Mouse (Mus musculus) thymus, postnatal 4 days (tissue): ENCODE results near the gene Dohh.

Experiments used
- DNase-seq: peaks from one replicate; pipeline ENCODE4 v3.0.0; 2021

The Dohh gene

DNA sequence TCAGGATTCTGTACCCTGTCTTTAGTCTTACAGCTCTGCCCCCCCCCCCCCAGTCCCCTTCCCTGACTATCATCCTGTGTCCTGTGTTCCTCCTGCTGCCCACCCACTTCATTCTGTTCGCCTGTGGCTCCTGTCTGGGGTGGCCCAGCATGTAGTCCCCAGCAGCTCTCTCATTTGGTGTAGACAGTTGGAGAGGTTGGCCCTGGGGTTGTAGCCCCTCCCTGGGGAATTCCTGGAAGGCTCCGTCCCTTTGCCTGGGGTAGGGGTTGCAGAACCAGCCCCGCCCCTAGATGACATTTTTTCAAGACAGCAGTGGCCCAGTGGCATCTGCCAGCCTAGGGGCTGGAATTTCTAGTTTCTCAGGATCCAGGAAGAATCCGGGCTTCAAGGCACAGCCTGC is 26.0 kb upstream of the Dohh start:
- DNase-seq, result no peak

- DNase-seq, result no peak
Measured at GRCm38 (mm10) chr10:81358841-81359240, 25.4 kb upstream of the Dohh start.

GRCm38 (mm10) chr10:81360721-81361120 is 23.5 kb upstream of the Dohh start:
- no peak for DNase-seq

DNA sequence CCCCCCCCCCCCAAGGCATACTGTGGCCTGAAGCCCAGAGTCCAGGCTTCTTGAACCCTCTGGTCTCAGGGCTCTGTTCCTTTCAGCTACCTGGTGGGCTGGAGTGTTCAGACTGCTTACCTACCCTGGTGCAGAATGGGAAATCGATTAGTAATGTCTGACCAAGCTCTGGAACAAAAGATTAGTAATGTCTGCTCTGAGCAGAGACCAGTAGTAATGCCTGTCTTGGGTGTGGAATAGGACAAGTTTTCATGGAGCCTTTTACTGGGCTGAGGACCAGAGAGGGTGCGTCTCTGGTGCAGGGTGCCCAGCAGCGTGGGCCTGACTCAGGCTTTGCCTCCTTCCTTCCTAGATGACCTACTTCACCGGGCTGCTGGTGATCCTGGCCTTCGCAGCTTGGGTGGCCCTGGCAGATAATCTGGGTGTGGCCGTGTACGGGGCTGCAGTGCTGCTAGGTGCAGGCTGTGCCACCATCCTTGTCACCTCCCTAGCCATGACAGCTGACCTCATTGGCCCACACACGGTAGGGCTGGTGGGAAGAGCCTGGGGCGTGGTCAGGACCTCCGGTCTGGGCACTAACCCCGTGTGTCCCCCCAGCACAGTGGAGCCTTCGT is 21.8 kb upstream of the Dohh start:
- DNase-seq, result no peak

GRCm38 (mm10) chr10:81363436-81364346 is 20.5 kb upstream of the Dohh start:
- no peak for DNase-seq

DNA sequence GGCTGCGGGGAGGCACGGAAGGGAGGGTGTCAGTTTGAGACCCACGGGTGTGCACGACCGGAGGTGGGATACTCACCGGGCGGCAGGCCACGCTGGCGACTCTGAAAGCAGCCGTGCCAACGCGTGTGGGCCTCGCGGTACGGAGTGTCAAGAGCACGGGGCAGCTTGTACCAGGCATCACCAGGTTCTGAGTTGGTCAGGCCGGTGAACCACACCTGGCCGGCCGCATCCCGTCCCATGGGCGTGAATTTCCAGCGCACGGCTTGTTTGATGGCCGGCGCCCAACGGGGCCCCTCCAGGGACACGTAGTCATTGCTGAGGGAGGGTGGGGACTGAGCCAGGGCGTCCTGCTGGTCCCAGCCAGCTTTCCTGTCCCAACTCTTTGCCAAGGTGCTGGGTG is 19.6 kb upstream of the Dohh start:
- no peak for DNase-seq

DNA sequence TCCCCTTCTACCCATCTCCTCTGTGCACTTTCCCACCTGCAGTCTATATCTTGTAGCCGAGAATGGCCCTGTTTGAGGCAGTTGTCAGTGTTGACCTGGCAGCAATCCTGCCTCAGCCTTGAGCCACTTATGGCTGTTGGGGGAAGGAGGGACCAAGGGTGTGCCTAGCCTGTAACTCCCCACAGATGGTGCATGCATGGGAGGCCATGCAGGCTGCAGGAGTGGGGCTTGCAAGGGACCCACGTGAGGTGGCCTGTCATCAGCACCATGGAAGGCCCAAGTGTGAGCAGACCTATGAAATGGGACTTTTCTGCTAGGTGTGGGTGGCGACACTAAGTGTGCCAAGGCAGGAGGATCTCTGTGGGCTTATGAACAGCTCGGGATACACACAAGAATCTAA is 19.2 kb upstream of the Dohh start:
- no peak for DNase-seq

- DNase-seq, result no peak
Measured at GRCm38 (mm10) chr10:81365672-81366476, 18.4 kb upstream of the Dohh start, which contains the start of gene 4930404N11Rik. TSS of gene 4930404N11Rik (minus strand) at chr10:81365816.

- DNase-seq, result no peak
Measured at GRCm38 (mm10) chr10:81366477-81367206, 17.6 kb upstream of the Dohh start.

DNA sequence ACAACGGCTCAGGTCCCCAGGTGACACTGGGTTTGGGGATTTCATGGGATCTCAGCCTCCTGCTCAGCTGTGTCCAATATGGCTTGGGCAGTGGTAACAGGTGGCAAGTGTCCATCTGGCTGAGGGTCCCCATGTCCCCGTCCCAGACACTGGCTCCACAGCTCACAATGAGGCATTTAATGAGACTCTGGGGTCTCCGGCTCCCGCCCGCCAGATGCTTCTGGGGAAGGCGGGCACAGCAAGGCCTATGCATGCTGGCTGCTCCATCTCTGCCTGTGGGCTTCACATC is 17.1 kb upstream of the Dohh start:
- DNase-seq, result no peak

- no peak for DNase-seq
Measured at GRCm38 (mm10) chr10:81375322-81375721, 8.9 kb upstream of the Dohh start.

DNA sequence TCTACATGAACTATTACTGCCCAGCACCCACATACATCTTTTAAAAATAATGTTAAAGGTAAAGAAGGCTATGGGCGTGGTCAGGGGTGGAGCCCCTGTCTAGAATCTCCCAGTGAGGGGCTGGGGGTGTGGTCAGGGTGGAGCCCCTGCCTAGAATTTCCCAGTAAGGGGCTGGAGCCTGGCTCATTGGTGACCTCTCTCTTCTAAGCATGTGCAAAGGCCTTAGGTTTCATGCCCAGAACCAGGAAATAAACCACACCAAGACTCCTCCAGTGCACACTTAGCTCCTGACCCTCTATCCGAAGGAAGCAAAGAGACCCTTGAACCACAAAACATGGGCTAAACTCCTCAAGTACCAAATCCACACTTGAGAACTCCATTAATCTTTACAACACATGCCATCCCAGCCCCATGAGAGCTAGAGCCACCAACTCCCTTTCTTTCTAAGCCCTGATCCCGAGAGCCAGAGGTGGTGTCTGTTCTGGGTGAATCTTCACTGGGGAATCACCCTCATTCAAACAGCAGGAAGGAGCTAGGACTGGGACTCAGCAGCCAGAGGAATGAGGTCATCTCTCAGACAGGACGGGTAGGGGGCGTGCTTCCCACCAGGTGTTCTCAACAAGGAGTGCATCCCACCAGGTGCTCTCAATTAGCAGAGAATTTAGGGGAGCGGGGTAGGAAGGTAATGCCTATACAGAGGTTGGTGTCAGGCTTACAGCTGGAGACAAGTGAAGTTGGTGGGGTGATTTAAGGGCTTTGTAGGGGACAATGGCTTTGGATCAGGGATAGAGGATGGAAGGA is 7.5 kb upstream of the Dohh start:
- DNase-seq, result peak; percentile 57

GRCm38 (mm10) chr10:81377362-81377664 is 6.9 kb upstream of the Dohh start:
- DNase-seq, result no peak

DNA sequence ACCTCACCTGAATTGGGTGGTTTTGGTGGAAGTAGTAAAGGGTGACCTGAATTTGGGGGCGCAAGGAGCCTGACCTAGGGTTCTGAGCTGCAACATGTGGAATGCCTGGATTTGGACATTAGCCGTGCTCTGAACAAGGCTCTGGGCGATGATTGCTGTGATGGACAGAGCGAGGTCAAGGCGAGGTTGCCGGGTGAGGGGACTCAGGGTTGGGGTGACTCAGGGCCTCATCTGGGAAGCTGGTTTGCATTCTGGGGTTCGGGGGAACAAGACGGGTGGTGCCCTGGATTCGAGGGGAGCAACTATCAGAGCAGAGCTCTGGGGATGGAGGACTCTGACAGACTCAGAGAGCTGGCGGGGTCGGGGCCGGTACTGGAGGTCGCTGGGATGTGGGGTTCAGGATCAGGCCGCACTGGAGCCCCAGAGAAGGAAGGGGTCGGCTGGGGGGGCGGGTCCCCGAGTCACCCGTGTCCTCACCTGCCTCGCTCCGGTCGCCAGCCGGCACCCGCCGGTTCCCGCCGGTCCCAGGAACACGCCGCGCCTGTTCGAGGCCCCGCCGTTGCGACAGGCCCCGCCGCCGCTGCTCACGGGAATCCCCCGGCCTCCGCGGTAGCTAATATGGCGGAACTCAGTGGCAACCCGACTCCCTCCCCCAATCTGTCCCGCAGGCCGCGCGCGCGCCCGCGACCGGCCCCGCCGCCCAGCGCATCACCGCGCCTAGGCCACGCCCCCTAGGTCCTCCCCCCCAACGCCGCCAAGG is 6.3 kb upstream of the Dohh start, which contains the start of gene Fzr1:
Gene Fzr1, minus strand, starts transcription at position 724 of the 760 bp plus-strand sequence.
- no peak for DNase-seq

DNA sequence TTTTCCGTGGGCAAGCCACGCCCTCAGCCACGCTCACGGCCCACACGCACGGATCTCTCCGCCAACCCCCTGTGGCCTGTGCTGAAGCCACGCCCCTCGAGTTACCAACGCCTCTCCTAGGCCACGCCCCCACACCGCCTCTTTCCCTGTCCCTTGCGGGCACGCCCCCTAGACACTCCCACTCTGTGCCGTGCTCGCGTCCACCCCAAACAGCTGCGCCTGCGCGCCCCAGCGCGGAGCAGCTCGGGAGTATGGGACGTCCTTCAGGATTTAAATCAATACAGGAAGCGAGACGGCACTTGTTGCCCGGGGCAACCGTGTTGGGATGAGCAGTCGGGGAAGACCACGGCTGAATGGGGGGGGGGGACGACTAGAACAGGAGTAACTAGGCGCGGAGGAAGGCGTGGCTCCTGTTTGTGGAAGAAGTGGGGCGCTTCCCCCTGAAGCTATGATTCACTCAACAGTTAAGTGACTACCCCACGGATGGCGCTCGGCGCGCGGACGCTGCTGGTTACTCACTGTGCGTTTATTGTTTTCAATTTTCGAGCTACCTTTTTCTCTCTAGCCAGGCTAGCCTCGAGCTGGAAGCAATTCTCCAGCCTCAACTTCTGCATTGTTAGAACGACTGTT is 5.6 kb upstream of the Dohh start:
- peak; percentile 100 for DNase-seq

- no peak for DNase-seq
Measured at GRCm38 (mm10) chr10:81379183-81379553, 5.1 kb upstream of the Dohh start.

DNA sequence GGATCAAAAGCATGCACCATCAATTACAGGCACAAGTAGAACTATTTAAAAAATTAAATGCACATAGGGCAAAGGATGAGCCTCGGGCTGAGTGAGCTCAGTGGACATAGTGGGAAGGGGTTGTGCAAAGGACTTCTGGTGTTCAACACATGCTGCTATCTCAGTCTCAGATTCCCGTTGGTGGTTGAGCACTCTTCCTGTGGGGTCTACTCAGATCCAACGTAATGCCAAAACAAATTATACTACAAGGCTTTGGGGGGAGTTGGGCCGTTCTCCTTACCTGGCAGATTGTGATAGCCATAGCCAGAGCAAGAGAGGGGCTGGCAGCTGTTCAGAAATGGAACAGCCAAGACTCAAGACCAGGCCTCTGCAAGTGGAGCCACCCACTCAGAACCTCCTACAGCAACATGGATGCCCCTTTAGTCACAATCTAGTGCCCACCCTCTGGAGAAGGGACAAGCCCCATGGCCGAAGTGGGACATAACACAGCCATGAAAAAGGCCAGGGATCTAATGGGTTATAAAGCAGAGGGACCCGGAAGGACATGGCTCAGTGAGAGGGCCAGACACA is 4.3 kb upstream of the Dohh start:
- DNase-seq, result no peak

- DNase-seq, result no peak
Measured at GRCm38 (mm10) chr10:81382039-81382438, 2.2 kb upstream of the Dohh start.

- DNase-seq, result no peak
Measured at GRCm38 (mm10) chr10:81384605-81384982, 366 bp downstream of the Dohh start.

GRCm38 (mm10) chr10:81385603-81386306 is 1.5 kb downstream of the Dohh start:
- no peak for DNase-seq
